Mouse (Mus musculus) limb, embryonic 14.5 days (tissue): ENCODE results near the gene Gm37240. TPM values are rescaled to one million over a fixed set of nuclear protein-coding genes. Genes with fewer than 3 reads are reported as not detected.

Source experiments
- ATAC-seq: fragments of 200-750 bp; cut with Nextera tagmentation; 2 replicates; pipeline ENCODE4 v1.8.0; 2017; ENCODE audit warnings: low read depth, moderate number of reproducible peaks, moderate TSS enrichment; ENCODE audit not compliant: low FRiP score
- DNase-seq: peaks from one replicate; pipeline ENCODE4 v3.0.0-alpha.2; 2015; ENCODE audit warnings: low spot score
- H3K27ac ChIP-seq: fragments of 300-500 bp; sonication (generic); replicated peaks from 2 replicates; pipeline ENCODE4 v1.5.1; 2014; ENCODE audit warnings: low read depth, mild to moderate bottlenecking, low read length, moderate library complexity, mixed read lengths
- H3K27me3 ChIP-seq: fragments of 300-500 bp; sonication (generic); 2 replicates; pipeline ENCODE4 v1.6.1; 2014; ENCODE audit warnings: low read length, mixed read lengths; ENCODE audit not compliant: control insufficient read depth, insufficient read depth
- H3K36me3 ChIP-seq: fragments of 300-500 bp; sonication (generic); 2 replicates; pipeline ENCODE4 v1.6.1; 2014; ENCODE audit warnings: mild to moderate bottlenecking, low read length, moderate library complexity, mixed read lengths; ENCODE audit not compliant: control insufficient read depth, insufficient read depth
- H3K4me1 ChIP-seq: fragments of 300-500 bp; sonication (generic); 2 replicates; pipeline ENCODE4 v1.6.1; 2014; ENCODE audit warnings: antibody characterized with exemption, low read length, mixed read lengths; ENCODE audit not compliant: control insufficient read depth, insufficient read depth
- H3K4me2 ChIP-seq: fragments of 300-500 bp; sonication (generic); replicated peaks from 2 replicates; pipeline ENCODE4 v1.6.1; 2014; ENCODE audit warnings: low read depth, mild to moderate bottlenecking, low read length, moderate library complexity; ENCODE audit not compliant: severe bottlenecking
- H3K4me3 ChIP-seq: fragments of 300-500 bp; sonication (generic); replicated peaks from 2 replicates; pipeline ENCODE4 v1.5.1; 2014; ENCODE audit warnings: low read length
- H3K9ac ChIP-seq: fragments of 300-500 bp; sonication (generic); 2 replicates; pipeline ENCODE4 v1.6.1; 2014; ENCODE audit warnings: mild to moderate bottlenecking, low read depth, low read length, moderate library complexity; ENCODE audit not compliant: severe bottlenecking
- H3K9me3 ChIP-seq: fragments of 300-500 bp; sonication (generic); 2 replicates; pipeline ENCODE4 v1.6.1; 2016; ENCODE audit warnings: low read length; ENCODE audit not compliant: control insufficient read depth
- POLR2A ChIP-seq: fragments of 200-500 bp; IDR thresholded peaks from 2 replicates; pipeline ENCODE4 v1.8.0; 2012; ENCODE audit warnings: inconsistent platforms, mild to moderate bottlenecking, moderate library complexity, borderline replicate concordance; ENCODE audit not compliant: insufficient read depth, insufficient read length; ENCODE audit errors: extremely low read depth
- WGBS: fragments of 180-500 bp; shearing (Covaris S2); extraction: QIAGEN DNeasy Blood & Tissue Kit; methylation state at CpG from one replicate; pipeline ENCODE4 v1.1.7; 2014; 5-methylcytosine and 5-hydroxymethylcytosine counted together
- polyA plus RNA-seq, 2 experiments: library from polyadenylated mRNA; depleted of rRNA in 1 of 2; stranded (reverse) in 1 of 2; unstranded in 1 of 2; fragments of >200 nt; fragmentation: Nextera tagmentation in 1 of 2; extraction: Ambion mirVana in 1 of 2; gene quantifications; 2 replicates each; pipeline versions ENCODE4 v1.2.1 to v1.2.3; 2012 to 2014

Gene Gm37240
- polyA plus RNA-seq, 2 experiments: 2.0 to 13.4 TPM

GRCm38 (mm10) chr3:85378703-85379395 lies 508.5 kb downstream of the Gm37240 start:
- Histone ChIP-seq H3K9ac (no peak overlapping the region), H3K4me2 (no peak overlapping the region), H3K4me3 (no peak overlapping the region), H3K36me3 (no peaks in the 10 kb centered on the region), H3K9me3 (no peaks in the 10 kb centered on the region), H3K27ac (no peak overlapping the region), H3K27me3 (no peaks in the 10 kb centered on the region), H3K4me1 (peaks cover 7% of the 10 kb centered on the region)
- no peak for DNase-seq
- no peak for TF ChIP-seq POLR2A
- WGBS: 48% methylated on average over 16 of the region's 16 CpGs
- no peak for ATAC-seq

DNA sequence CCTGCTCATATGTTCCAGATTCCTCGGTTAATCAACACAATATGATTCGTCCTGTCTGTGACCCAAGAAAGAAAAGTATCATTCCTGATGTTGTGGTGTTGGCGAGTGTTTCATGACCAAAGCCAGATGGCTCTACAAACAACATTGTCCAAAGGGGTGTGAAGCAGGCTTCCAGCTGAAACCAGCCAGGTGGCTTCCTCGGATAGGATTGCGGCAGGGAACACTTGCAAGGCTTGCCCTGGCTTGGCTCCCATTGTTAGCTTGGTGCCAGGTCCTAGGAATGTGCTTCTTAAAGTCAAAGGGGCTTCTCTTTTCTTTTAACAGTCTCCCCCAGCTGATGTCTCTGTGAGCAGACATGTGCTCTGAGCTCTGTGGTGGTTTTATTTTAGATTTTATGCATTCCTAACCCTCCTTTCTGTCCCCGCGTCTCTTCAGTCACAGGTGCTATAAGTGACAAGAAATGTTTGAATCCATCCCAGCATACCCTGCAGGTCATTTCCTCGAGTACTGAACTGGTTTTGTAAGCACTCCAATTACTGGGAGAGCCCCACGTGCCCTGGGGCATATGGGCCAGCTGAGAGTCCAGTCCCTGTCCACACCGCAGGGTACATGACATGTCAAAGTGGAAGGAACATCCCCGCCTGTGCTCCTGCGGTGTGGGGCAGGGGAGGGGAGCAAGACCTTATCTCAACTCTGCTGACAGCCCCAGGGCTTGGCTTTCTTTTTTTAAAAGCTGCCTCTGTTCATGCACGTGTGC lies 509.2 kb downstream of the Gm37240 start:
- 39% methylated on average over 13 of the region's 13 CpGs for WGBS
- Histone ChIP-seq H3K27me3 (no peaks in the 10 kb centered on the region), H3K4me1 (peaks cover 7% of the 10 kb centered on the region), H3K27ac (no peak overlapping the region), H3K9me3 (no peaks in the 10 kb centered on the region), H3K36me3 (no peaks in the 10 kb centered on the region), H3K4me3 (no peak overlapping the region), H3K4me2 (no peak overlapping the region), H3K9ac (no peak overlapping the region)
- no peak for TF ChIP-seq POLR2A
- DNase-seq (peak; percentile 60), ATAC-seq (0 out of 2 replicates have a peak, but pooled peaks have one; percentile 57)

DNA sequence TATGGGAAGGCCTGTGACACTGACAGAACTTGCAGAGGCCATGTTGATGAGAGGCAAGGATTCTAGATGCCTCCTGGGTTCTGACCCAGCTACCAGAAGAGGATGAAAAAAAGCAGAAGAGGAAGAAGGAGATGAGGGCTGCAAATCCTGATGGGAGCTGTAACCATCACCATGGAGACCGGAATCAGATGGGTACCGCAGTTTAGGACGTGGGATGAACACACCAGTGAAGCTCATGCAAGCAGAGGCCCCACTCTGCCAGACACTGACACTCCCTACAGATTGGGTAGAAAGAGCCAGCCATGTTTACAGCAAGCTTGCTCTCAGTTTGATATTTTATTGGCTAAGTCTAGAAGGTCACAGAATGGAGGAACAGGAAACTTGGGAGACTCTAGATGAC lies 509.8 kb downstream of the Gm37240 start:
- no peak overlapping the region for H3K4me3 ChIP-seq
- peaks cover 7% of the 10 kb centered on the region for H3K4me1 ChIP-seq
- no peak overlapping the region for H3K27ac ChIP-seq
- DNase-seq: no peak
- H3K4me2 ChIP-seq: no peak overlapping the region
- no peaks in the 10 kb centered on the region for H3K9me3 ChIP-seq
- H3K36me3 ChIP-seq: no peaks in the 10 kb centered on the region
- no peak for ATAC-seq
- no peak for TF ChIP-seq POLR2A
- 76% methylated on average over 3 of the region's 3 CpGs for WGBS
- no peak overlapping the region for H3K9ac ChIP-seq
- no peaks in the 10 kb centered on the region for H3K27me3 ChIP-seq

DNA sequence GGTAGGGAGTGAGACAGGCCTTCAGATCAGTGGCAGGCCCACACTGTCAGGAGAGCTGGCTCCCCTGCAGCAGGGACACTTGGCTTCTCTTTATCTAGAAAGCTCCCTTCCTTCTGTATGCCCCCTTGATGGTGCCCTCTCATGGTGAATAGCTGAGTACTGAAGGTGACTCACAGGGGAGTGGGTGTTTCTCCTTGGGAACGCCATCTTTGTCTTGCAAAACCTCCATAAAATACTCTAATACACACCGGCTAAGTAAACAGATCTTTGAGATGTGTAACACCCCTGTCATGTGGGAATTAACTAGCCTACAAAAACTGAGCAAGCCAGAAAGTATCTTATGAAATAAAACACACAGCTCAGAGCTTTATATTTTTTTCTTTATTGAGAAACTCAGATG lies 510.8 kb downstream of the Gm37240 start:
- Histone ChIP-seq H3K4me3 (no peak overlapping the region), H3K4me1 (peaks cover 7% of the 10 kb centered on the region), H3K27ac (no peak overlapping the region), H3K9me3 (no peaks in the 10 kb centered on the region), H3K36me3 (no peaks in the 10 kb centered on the region), H3K27me3 (no peaks in the 10 kb centered on the region), H3K9ac (no peak overlapping the region), H3K4me2 (no peak overlapping the region)
- WGBS: 84% methylated on average over 2 of the region's 2 CpGs
- DNase-seq (no peak), ATAC-seq (no peak)
- no peak for TF ChIP-seq POLR2A

GRCm38 (mm10) chr3:85373039-85373438 lies 514.3 kb downstream of the Gm37240 start:
- DNase-seq (no peak), ATAC-seq (no peak)
- Histone ChIP-seq H3K4me1 (peaks cover 7% of the 10 kb centered on the region), H3K4me3 (no peak overlapping the region), H3K27ac (no peak overlapping the region), H3K4me2 (no peak overlapping the region), H3K27me3 (no peaks in the 10 kb centered on the region), H3K9me3 (no peaks in the 10 kb centered on the region), H3K36me3 (no peaks in the 10 kb centered on the region), H3K9ac (no peak overlapping the region)
- WGBS: 6% methylated on average over 3 of the region's 3 CpGs
- TF ChIP-seq POLR2A: no peak
